Mouse (Mus musculus): Measurements from ENCODE around the gene Srbd1.

- TF ChIP-seq POLR2A (IDR thresholded peaks at IDR 0.05; ENCODE audit: borderline replicate concordance, extremely low read depth, low read depth, low read length) (no peak), CTCF (IDR thresholded peaks at IDR 0.05; ENCODE audit: insufficient read depth, low read length) (no peak)
Measured at GRCm38 (mm10) chr17:85943994-85944640, 200.9 kb downstream of the Srbd1 start.
